Mouse (Mus musculus): ENCODE measurements around the gene Eif5a. TPM values are rescaled to one million over a fixed set of nuclear protein-coding genes. Genes with fewer than 3 reads are reported as not detected.

The Eif5a gene
- polyA plus RNA-seq, 1 experiment from 2014 or later = 1,129 TPM

- Histone ChIP-seq H3K27me3 (peaks cover 38% of the 10 kb centered on the region), H3K4me2 (no peak overlapping the region), H3K9ac (no peak overlapping the region), H3K36me3 (no peaks in the 10 kb centered on the region), H3K9me3 (no peaks in the 10 kb centered on the region), H3K27ac (no peak overlapping the region), H3K4me3 (no peak overlapping the region), H3K4me1 (replicated peaks) (peaks cover 22% of the 10 kb centered on the region)
- WGBS = 84% methylated on average over 9 of the region's 9 CpGs
- ATAC-seq (ENCODE audit: low FRiP score) = no peak
These were observed 37.5 kb downstream of the Eif5a start for GRCm38 (mm10) chr11:69884240-69884639.

- H3K27me3 ChIP-seq = peaks cover 42% of the 10 kb centered on the region
- H3K27ac ChIP-seq = no peak overlapping the region
- 91% methylated on average over 8 of the region's 8 CpGs for WGBS
- H3K36me3 ChIP-seq = no peaks in the 10 kb centered on the region
- H3K9ac ChIP-seq = no peak overlapping the region
- no peaks in the 10 kb centered on the region for H3K9me3 ChIP-seq
- H3K4me2 ChIP-seq = no peak overlapping the region
- H3K4me1 ChIP-seq (replicated peaks) = peaks cover 27% of the 10 kb centered on the region
- no peak overlapping the region for H3K4me3 ChIP-seq
- ATAC-seq (ENCODE audit: low FRiP score) = no peak
These were observed 38.1 kb downstream of the Eif5a start for GRCm38 (mm10) chr11:69883527-69884151.

GRCm38 (mm10) chr11:69883066-69883465 is 38.7 kb downstream of the Eif5a start:
- Histone ChIP-seq H3K27me3 (peaks cover 42% of the 10 kb centered on the region), H3K9me3 (no peaks in the 10 kb centered on the region), H3K4me1 (replicated peaks) (peaks cover 32% of the 10 kb centered on the region), H3K9ac (no peak overlapping the region), H3K36me3 (no peaks in the 10 kb centered on the region), H3K27ac (no peak overlapping the region), H3K4me3 (no peak overlapping the region), H3K4me2 (no peak overlapping the region)
- WGBS = 62% methylated on average over 4 of the region's 4 CpGs
- ATAC-seq (ENCODE audit: low FRiP score) = no peak

GRCm38 (mm10) chr11:69881787-69882670 is 39.7 kb downstream of the Eif5a start:
- Histone ChIP-seq H3K9me3 (no peaks in the 10 kb centered on the region), H3K4me2 (peak overlapping the region; percentile 73), H3K27ac (no peak overlapping the region), H3K27me3 (peaks cover 42% of the 10 kb centered on the region), H3K4me3 (peak overlapping the region; percentile 40), H3K9ac (0 out of 2 replicates have a peak overlapping the region, but pooled peaks have one; percentile 71), H3K36me3 (no peaks in the 10 kb centered on the region), H3K4me1 (replicated peaks) (peaks cover 34% of the 10 kb centered on the region)
- WGBS = 64% methylated on average over 21 of the region's 21 CpGs
- ATAC-seq (ENCODE audit: low FRiP score) = no peak

- Histone ChIP-seq H3K9ac (peak within 1 kb of the TSS; percentile 71), H3K4me3 (peak within 1 kb of the TSS; percentile 40), H3K9me3 (no peaks in the 10 kb centered on the region), H3K36me3 (no peaks in the 10 kb centered on the region), H3K4me2 (peak within 1 kb of the TSS; percentile 73), H3K27me3 (peaks cover 42% of the 10 kb centered on the region), H3K4me1 (replicated peaks) (peaks cover 36% of the 10 kb centered on the region), H3K27ac (peak within 1 kb of the TSS; percentile 58)
- WGBS = under 1% methylated on average over 41 of the region's 46 CpGs
- ATAC-seq (ENCODE audit: low FRiP score) = peak; percentile 82
These were observed 40.7 kb downstream of the Eif5a start, which contains the start of gene Kctd11 for GRCm38 (mm10) chr11:69880853-69881603. Gene Kctd11 (minus strand): TSS chr11:69881406.

- peak overlapping the region; percentile 71 for H3K9ac ChIP-seq
- H3K4me1 ChIP-seq (replicated peaks) = peaks cover 36% of the 10 kb centered on the region
- peak overlapping the region; percentile 58 for H3K27ac ChIP-seq
- peaks cover 40% of the 10 kb centered on the region for H3K27me3 ChIP-seq
- no peaks in the 10 kb centered on the region for H3K9me3 ChIP-seq
- no peak; the same call in 1 of the 2 replicates for ATAC-seq (ENCODE audit: low FRiP score)
- no peaks in the 10 kb centered on the region for H3K36me3 ChIP-seq
- peak overlapping the region; percentile 40 for H3K4me3 ChIP-seq
- WGBS = under 1% methylated on average over 18 of the region's 18 CpGs
- peak overlapping the region; percentile 73 for H3K4me2 ChIP-seq
These were observed 41.3 kb downstream of the Eif5a start for GRCm38 (mm10) chr11:69880506-69880852.

- WGBS = 60% methylated on average over 15 of the region's 15 CpGs
- Histone ChIP-seq H3K36me3 (no peaks in the 10 kb centered on the region), H3K27me3 (peaks cover 38% of the 10 kb centered on the region), H3K4me3 (peak overlapping the region; percentile 40), H3K27ac (no peak overlapping the region), H3K4me2 (peak overlapping the region; percentile 73), H3K9me3 (no peaks in the 10 kb centered on the region), H3K9ac (peak overlapping the region; percentile 58), H3K4me1 (replicated peaks) (peaks cover 36% of the 10 kb centered on the region)
- no peak for ATAC-seq (ENCODE audit: low FRiP score)
These were observed 42.0 kb downstream of the Eif5a start for GRCm38 (mm10) chr11:69879711-69880110.

GRCm38 (mm10) chr11:69878952-69879351 is 42.8 kb downstream of the Eif5a start:
- Histone ChIP-seq H3K4me3 (no peak overlapping the region), H3K4me2 (0 out of 2 replicates have a peak overlapping the region, but pooled peaks have one; percentile 73), H3K36me3 (no peaks in the 10 kb centered on the region), H3K4me1 (replicated peaks) (peaks cover 36% of the 10 kb centered on the region), H3K9ac (no peak overlapping the region), H3K27ac (no peak overlapping the region), H3K27me3 (peaks cover 36% of the 10 kb centered on the region), H3K9me3 (no peaks in the 10 kb centered on the region)
- WGBS = 89% methylated on average over 6 of the region's 6 CpGs
- ATAC-seq (ENCODE audit: low FRiP score) = no peak

GRCm38 (mm10) chr11:69878399-69878798 is 43.4 kb downstream of the Eif5a start:
- WGBS = 79% methylated on average over 3 of the region's 3 CpGs

GRCm38 (mm10) chr11:69877878-69878277 is 43.9 kb downstream of the Eif5a start, which contains the start of gene Tmem95:
Gene Tmem95 (minus strand): TSS chr11:69878018.
- no peaks in the 10 kb centered on the region for H3K9me3 ChIP-seq
- no peaks in the 10 kb centered on the region for H3K36me3 ChIP-seq
- H3K4me1 ChIP-seq (replicated peaks) = peaks cover 36% of the 10 kb centered on the region
- 0 out of 2 replicates have a peak within 1 kb of the TSS, but pooled peaks have one; percentile 30 for H3K27ac ChIP-seq
- no peak for ATAC-seq (ENCODE audit: low FRiP score)
- peak within 1 kb of the TSS; percentile 12; the same call in 1 of the 2 replicates for H3K4me3 ChIP-seq
- H3K4me2 ChIP-seq = peak within 1 kb of the TSS; percentile 33
- WGBS = 95% methylated on average over 11 of the region's 11 CpGs
- no peak within 1 kb of the TSS for H3K9ac ChIP-seq
- H3K27me3 ChIP-seq = peaks cover 35% of the 10 kb centered on the region

More at GRCm38 (mm10) chr11:69878399-69878798, 43.4 kb downstream of the Eif5a start:
- Histone ChIP-seq H3K4me1 (replicated peaks) (peaks cover 36% of the 10 kb centered on the region), H3K36me3 (no peaks in the 10 kb centered on the region), H3K27ac (0 out of 2 replicates have a peak overlapping the region, but pooled peaks have one; percentile 30), H3K27me3 (peaks cover 35% of the 10 kb centered on the region), H3K9me3 (no peaks in the 10 kb centered on the region), H3K4me2 (no peak overlapping the region), H3K4me3 (no peak overlapping the region), H3K9ac (no peak overlapping the region)
- ATAC-seq (ENCODE audit: low FRiP score) = no peak

- no peaks in the 10 kb centered on the region for H3K9me3 ChIP-seq
- H3K27ac ChIP-seq = no peak overlapping the region
- 2% methylated on average over 12 of the region's 12 CpGs for WGBS
- H3K36me3 ChIP-seq = no peaks in the 10 kb centered on the region
- peaks cover 36% of the 10 kb centered on the region for H3K4me1 ChIP-seq (replicated peaks)
- peak overlapping the region; percentile 12; the same call in 1 of the 2 replicates for H3K4me3 ChIP-seq
- H3K4me2 ChIP-seq = peak overlapping the region; percentile 33
- H3K27me3 ChIP-seq = peaks cover 26% of the 10 kb centered on the region
- H3K9ac ChIP-seq = 0 out of 2 replicates have a peak overlapping the region, but pooled peaks have one; percentile 24
- ATAC-seq (ENCODE audit: low FRiP score) = peak; percentile 45; the same call in 1 of the 2 replicates
These were observed 44.9 kb downstream of the Eif5a start for GRCm38 (mm10) chr11:69876867-69877266.

Data from hindbrain, embryonic 13.5 days (tissue).